Mouse (Mus musculus): ENCODE data around the gene Nptxr.

The Nptxr gene

GRCm38 (mm10) chr15:79790111-79790510 lies 14.5 kb downstream of the Nptxr start:
- peak in 1 of 2 experiments; percentile 51 for DNase-seq

GRCm38 (mm10) chr15:79787815-79788214 lies 16.8 kb downstream of the Nptxr start:
- no peak for DNase-seq

- DNase-seq: peak in 1 of 2 experiments; percentile 21
Observed at GRCm38 (mm10) chr15:79785056-79785455, 19.5 kb downstream of the Nptxr start.

GRCm38 (mm10) chr15:79777749-79778148 lies 26.8 kb downstream of the Nptxr start, which contains the start of gene Dnal4:
Gene Dnal4, minus strand, starts transcription at chr15:79777849.
- DNase-seq: no peak

GRCm38 (mm10) chr15:79775662-79776061 lies 28.9 kb downstream of the Nptxr start:
- DNase-seq: no peak

GRCm38 (mm10) chr15:79774117-79775027 lies 30.2 kb downstream of the Nptxr start:
- peak; percentile 95 to 99 for DNase-seq

GRCm38 (mm10) chr15:79770629-79771240 lies 33.8 kb downstream of the Nptxr start:
- DNase-seq: no peak

GRCm38 (mm10) chr15:79768302-79768701 lies 36.3 kb downstream of the Nptxr start:
- DNase-seq: no peak

- DNase-seq: peak in 1 of 2 experiments; percentile 48
Observed at GRCm38 (mm10) chr15:79767327-79767961, 37.1 kb downstream of the Nptxr start.

- peak; percentile 61 to 66 for DNase-seq
Observed at GRCm38 (mm10) chr15:79766586-79767071, 37.9 kb downstream of the Nptxr start.

- peak in 1 of 2 experiments; percentile 46 for DNase-seq
Observed at GRCm38 (mm10) chr15:79766168-79766567, 38.4 kb downstream of the Nptxr start.

- DNase-seq: peak; percentile 59 to 62
Observed at GRCm38 (mm10) chr15:79765361-79765760, 39.2 kb downstream of the Nptxr start.

- DNase-seq: peak; percentile 62 to 71
Observed at GRCm38 (mm10) chr15:79764539-79765267, 39.9 kb downstream of the Nptxr start.

GRCm38 (mm10) chr15:79763601-79764246 lies 40.8 kb downstream of the Nptxr start:
- peak; percentile 83 to 89 for DNase-seq

- peak in 1 of 2 experiments; percentile 42 for DNase-seq
Observed at GRCm38 (mm10) chr15:79763001-79763400, 41.6 kb downstream of the Nptxr start.

- no peak for DNase-seq
Observed at GRCm38 (mm10) chr15:79760956-79761355, 43.6 kb downstream of the Nptxr start.

- DNase-seq: no peak
Observed at GRCm38 (mm10) chr15:79757118-79757517, 47.4 kb downstream of the Nptxr start.

GRCm38 (mm10) chr15:79755977-79756625 lies 48.5 kb downstream of the Nptxr start:
- DNase-seq: no peak

GRCm38 (mm10) chr15:79755176-79755575 lies 49.4 kb downstream of the Nptxr start:
- no peak for DNase-seq

GRCm38 (mm10) chr15:79753873-79754272 lies 50.7 kb downstream of the Nptxr start:
- no peak for DNase-seq

GRCm38 (mm10) chr15:79753420-79753752 lies 51.2 kb downstream of the Nptxr start:
- no peak for DNase-seq
